Mouse (Mus musculus) midbrain, embryonic 11.5 days (tissue): ENCODE measurements around the gene Cars2. TPM values are rescaled to one million over a fixed set of nuclear protein-coding genes. Genes with fewer than 3 reads are reported as not detected.

Experiments
- ATAC-seq: fragments of 200-750 bp; cut with Nextera tagmentation; 2 replicates; pipeline ENCODE4 v1.8.0; 2017; ENCODE audit warnings: moderate TSS enrichment, moderate library complexity; ENCODE audit not compliant: low FRiP score
- DNase-seq: peaks from one replicate; pipeline ENCODE4 v3.0.0; 2015; ENCODE audit warnings: low spot score; ENCODE audit errors: missing footprints
- H3K27ac ChIP-seq: fragments of 300-500 bp; sonication (generic); 2 replicates; pipeline ENCODE4 v1.5.1; 2014; ENCODE audit warnings: low read depth, low read length
- H3K27me3 ChIP-seq: fragments of 300-500 bp; sonication (generic); 2 replicates; pipeline ENCODE4 v1.6.1; 2014; ENCODE audit warnings: mild to moderate bottlenecking, low read length, moderate library complexity, mixed read lengths; ENCODE audit not compliant: control insufficient read depth, insufficient read depth
- H3K36me3 ChIP-seq: fragments of 300-500 bp; sonication (generic); 2 replicates; pipeline ENCODE4 v1.6.1; 2014; ENCODE audit warnings: mild to moderate bottlenecking, low read length, moderate library complexity, mixed read lengths; ENCODE audit not compliant: control insufficient read depth, insufficient read depth
- H3K4me1 ChIP-seq: fragments of 300-500 bp; sonication (generic); 2 replicates; pipeline ENCODE4 v1.6.1; 2014; ENCODE audit warnings: low read length; ENCODE audit not compliant: control insufficient read depth, insufficient read depth
- H3K4me2 ChIP-seq: fragments of 300-500 bp; sonication (generic); 2 replicates; pipeline ENCODE4 v1.6.1; 2014; ENCODE audit warnings: mild to moderate bottlenecking, moderate library complexity
- H3K4me3 ChIP-seq: fragments of 300-500 bp; sonication (generic); 2 replicates; pipeline ENCODE4 v1.5.1; 2014; ENCODE audit warnings: low read depth, low read length
- H3K9ac ChIP-seq: fragments of 300-500 bp; sonication (generic); 2 replicates; pipeline ENCODE4 v1.6.1; 2014; ENCODE audit warnings: low read length
- H3K9me3 ChIP-seq: fragments of 300-500 bp; sonication (generic); 2 replicates; pipeline ENCODE4 v1.6.1; 2016; ENCODE audit warnings: low read length; ENCODE audit not compliant: control insufficient read depth
- WGBS: fragments of 180-500 bp; shearing (Covaris S2); extraction: QIAGEN DNeasy Blood & Tissue Kit; methylation state at CpG from one replicate; pipeline ENCODE4 v1.1.7; 2014; 5-methylcytosine and 5-hydroxymethylcytosine counted together
- polyA plus RNA-seq: library from polyadenylated mRNA; unstranded; fragments of >200 nt; fragmentation: Nextera tagmentation; extraction: Ambion mirVana; gene quantifications from 2 replicates; pipeline ENCODE4 v1.2.1, GENCODE M21; 2014

Cars2 gene
- polyA plus RNA-seq = 17.8 and 20.3 TPM in 2 replicates

- Histone ChIP-seq H3K9me3 (no peaks in the 10 kb centered on the region), H3K27ac (peak within 1 kb of the TSS; percentile 58), H3K27me3 (no peaks in the 10 kb centered on the region), H3K4me1 (peaks cover 9% of the 10 kb centered on the region), H3K4me3 (peak within 1 kb of the TSS; percentile 65), H3K36me3 (no peaks in the 10 kb centered on the region), H3K4me2 (peak within 1 kb of the TSS; percentile 85), H3K9ac (peak within 1 kb of the TSS; percentile 76)
- WGBS = under 1% methylated on average over 53 of the region's 53 CpGs
- DNase-seq (peak; percentile 98), ATAC-seq (peak; percentile 69)
These were observed at the start of gene Cars2 for GRCm38 (mm10) chr8:11550281-11550948. Cars2 (minus strand) TSS chr8:11550783.

GRCm38 (mm10) chr8:11593222-11593884, 42.8 kb upstream of the Cars2 start:
- DNase-seq = no peak
- no peak for ATAC-seq
- 78% methylated on average over 12 of the region's 12 CpGs for WGBS

GRCm38 (mm10) chr8:11592296-11592695, 41.7 kb upstream of the Cars2 start:
- Histone ChIP-seq H3K9ac (no peak overlapping the region), H3K9me3 (no peaks in the 10 kb centered on the region), H3K4me3 (no peak overlapping the region), H3K27ac (no peak overlapping the region), H3K4me2 (no peak overlapping the region), H3K27me3 (no peaks in the 10 kb centered on the region), H3K36me3 (no peaks in the 10 kb centered on the region), H3K4me1 (no peaks in the 10 kb centered on the region)
- 59% methylated on average over 13 of the region's 13 CpGs for WGBS
- DNase-seq (no peak), ATAC-seq (no peak)

More at GRCm38 (mm10) chr8:11593222-11593884, 42.8 kb upstream of the Cars2 start:
- H3K9ac ChIP-seq = no peak overlapping the region
- no peak overlapping the region for H3K27ac ChIP-seq
- no peaks in the 10 kb centered on the region for H3K9me3 ChIP-seq
- no peaks in the 10 kb centered on the region for H3K27me3 ChIP-seq
- no peak overlapping the region for H3K4me2 ChIP-seq
- no peaks in the 10 kb centered on the region for H3K36me3 ChIP-seq
- H3K4me1 ChIP-seq = no peaks in the 10 kb centered on the region
- no peak overlapping the region for H3K4me3 ChIP-seq

- DNase-seq (no peak), ATAC-seq (no peak)
- no peaks in the 10 kb centered on the region for H3K9me3 ChIP-seq
- 82% methylated on average over 4 of the region's 4 CpGs for WGBS
- no peak overlapping the region for H3K4me3 ChIP-seq
- no peaks in the 10 kb centered on the region for H3K27me3 ChIP-seq
- H3K27ac ChIP-seq = no peak overlapping the region
- no peak overlapping the region for H3K4me2 ChIP-seq
- no peak overlapping the region for H3K9ac ChIP-seq
- H3K36me3 ChIP-seq = no peaks in the 10 kb centered on the region
- no peaks in the 10 kb centered on the region for H3K4me1 ChIP-seq
These were observed 41.3 kb upstream of the Cars2 start for GRCm38 (mm10) chr8:11591837-11592236.

GRCm38 (mm10) chr8:11586374-11586745, 35.8 kb upstream of the Cars2 start:
- Histone ChIP-seq H3K27ac (no peak overlapping the region), H3K4me1 (no peaks in the 10 kb centered on the region), H3K27me3 (no peaks in the 10 kb centered on the region), H3K9ac (no peak overlapping the region), H3K9me3 (no peaks in the 10 kb centered on the region), H3K4me3 (no peak overlapping the region), H3K4me2 (no peak overlapping the region), H3K36me3 (no peaks in the 10 kb centered on the region)
- DNase-seq (no peak), ATAC-seq (no peak)
- WGBS = 69% methylated on average over 2 of the region's 2 CpGs

- ATAC-seq (no peak), DNase-seq (no peak)
- Histone ChIP-seq H3K36me3 (no peaks in the 10 kb centered on the region), H3K27ac (no peak overlapping the region), H3K4me3 (no peak overlapping the region), H3K9me3 (no peaks in the 10 kb centered on the region), H3K9ac (no peak overlapping the region), H3K4me1 (no peaks in the 10 kb centered on the region), H3K27me3 (no peaks in the 10 kb centered on the region), H3K4me2 (no peak overlapping the region)
- WGBS = 85% methylated on average over 21 of the region's 21 CpGs
These were observed 35.2 kb upstream of the Cars2 start for GRCm38 (mm10) chr8:11585513-11586373.

- H3K27me3 ChIP-seq = no peaks in the 10 kb centered on the region
- H3K9ac ChIP-seq = no peak overlapping the region
- DNase-seq (no peak), ATAC-seq (no peak)
- no peak overlapping the region for H3K27ac ChIP-seq
- H3K36me3 ChIP-seq = no peaks in the 10 kb centered on the region
- no peak overlapping the region for H3K4me2 ChIP-seq
- WGBS = 64% methylated on average over 16 of the region's 16 CpGs
- H3K4me3 ChIP-seq = no peak overlapping the region
- no peaks in the 10 kb centered on the region for H3K4me1 ChIP-seq
- H3K9me3 ChIP-seq = no peaks in the 10 kb centered on the region
These were observed 25.2 kb upstream of the Cars2 start for GRCm38 (mm10) chr8:11575604-11576384.

- Histone ChIP-seq H3K4me1 (no peaks in the 10 kb centered on the region), H3K27me3 (no peaks in the 10 kb centered on the region), H3K27ac (no peak overlapping the region), H3K9ac (no peak overlapping the region), H3K36me3 (no peaks in the 10 kb centered on the region), H3K4me3 (no peak overlapping the region), H3K9me3 (no peaks in the 10 kb centered on the region), H3K4me2 (no peak overlapping the region)
- DNase-seq (no peak), ATAC-seq (no peak)
- 80% methylated on average over 9 of the region's 9 CpGs for WGBS
These were observed 24.5 kb upstream of the Cars2 start for GRCm38 (mm10) chr8:11574911-11575603.
